Mouse (Mus musculus) splenic B cell, adult 2 months (primary cell): ENCODE measurements around the gene Mpzl1.

Experiments used
- DNase-seq: peaks from one replicate; pipeline ENCODE4 v3.0.0-alpha.2; 2011; ENCODE audit warnings: low read depth, low spot score
- H3K27me3 ChIP-seq: 2 replicates; pipeline ENCODE4 v1.6.1; 2012; ENCODE audit warnings: mild to moderate bottlenecking, low read length, moderate library complexity, mixed read lengths; ENCODE audit not compliant: control insufficient read depth, poor library complexity, insufficient read depth, severe bottlenecking
- H3K36me3 ChIP-seq: 2 replicates; pipeline ENCODE4 v1.6.1; 2012; ENCODE audit warnings: mild to moderate bottlenecking, low read length, moderate library complexity, mixed read lengths; ENCODE audit not compliant: control insufficient read depth, poor library complexity, insufficient read depth, severe bottlenecking

The Mpzl1 gene

DNA sequence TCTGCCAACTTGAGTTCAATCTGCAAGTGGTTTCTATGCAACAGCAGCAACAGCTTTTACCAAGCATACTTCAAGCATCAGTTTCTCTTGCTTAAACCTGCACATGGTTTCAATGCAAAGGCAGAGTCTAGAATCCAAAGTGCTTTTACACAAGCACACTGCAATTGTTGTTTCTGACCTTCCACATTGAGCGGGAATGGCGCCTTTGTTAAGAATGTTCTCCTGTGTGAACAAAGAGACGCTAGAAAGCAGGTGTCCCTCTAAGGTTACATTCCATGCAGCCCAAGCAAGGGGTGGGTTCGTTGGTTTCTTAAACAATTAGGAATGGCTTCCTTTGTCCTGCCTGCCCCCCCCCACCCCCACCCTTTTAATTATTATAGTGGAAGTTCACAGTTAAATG lies 20.4 kb downstream of the Mpzl1 start:
- DNase-seq: no peak
- H3K27me3 ChIP-seq: no peaks in the 10 kb centered on the region

DNA sequence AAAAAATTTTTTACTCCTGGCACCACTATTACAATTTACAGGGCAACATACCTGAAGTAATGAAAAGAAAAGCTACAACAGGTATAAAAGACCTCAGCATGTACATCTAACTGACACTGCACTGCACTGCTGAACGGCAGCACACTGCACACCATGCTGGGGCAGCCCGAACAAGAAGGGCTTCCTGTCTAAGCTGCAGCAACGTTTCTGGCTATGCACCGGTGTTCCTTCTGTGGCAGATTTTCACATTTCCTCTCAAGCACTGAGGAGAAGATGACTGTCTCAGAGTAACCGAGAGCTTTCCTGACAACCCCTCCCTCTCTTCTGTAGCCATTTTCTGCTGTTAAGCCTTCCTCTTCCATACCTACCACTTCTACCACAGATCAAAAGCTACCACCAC lies 21.6 kb downstream of the Mpzl1 start:
- DNase-seq: no peak
- H3K36me3 ChIP-seq: no peaks in the 10 kb centered on the region
- no peaks in the 10 kb centered on the region for H3K27me3 ChIP-seq

More for the DNA sequence above, 20.4 kb downstream of the Mpzl1 start:
- H3K36me3 ChIP-seq: no peaks in the 10 kb centered on the region

DNA sequence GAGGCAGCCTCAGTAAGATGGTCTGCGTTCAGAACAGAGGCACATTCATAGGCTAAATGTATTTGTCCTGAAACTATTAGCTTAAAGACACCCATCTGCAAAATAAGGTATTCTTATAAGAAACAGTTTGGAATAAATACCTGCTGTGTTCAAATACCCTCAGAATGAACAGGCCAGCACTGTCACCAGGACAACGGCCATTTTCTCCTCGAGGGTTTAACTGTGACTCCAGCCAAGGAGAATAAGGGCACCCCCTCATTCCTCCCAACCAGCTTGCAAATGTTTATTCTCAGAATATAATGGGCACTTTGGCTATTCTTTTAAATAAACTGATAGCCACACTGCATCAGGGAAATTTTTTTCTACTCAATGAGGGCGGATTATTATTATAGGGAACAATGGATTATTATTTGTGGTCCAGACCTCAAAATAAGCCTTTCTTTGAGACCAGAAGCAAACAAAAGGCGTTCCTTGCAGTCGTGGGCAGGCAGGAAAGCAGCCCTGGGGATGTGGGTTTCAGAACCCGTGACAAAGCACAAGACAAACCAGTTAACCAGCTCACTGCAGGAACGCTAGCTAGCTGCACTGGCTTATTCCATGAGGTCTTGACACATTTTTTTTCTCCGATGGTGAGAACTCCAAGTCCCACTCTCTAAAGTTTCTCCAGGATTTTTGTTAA lies 23.9 kb downstream of the Mpzl1 start:
- no peak for DNase-seq
- Histone ChIP-seq H3K36me3 (no peaks in the 10 kb centered on the region), H3K27me3 (no peaks in the 10 kb centered on the region)

DNA sequence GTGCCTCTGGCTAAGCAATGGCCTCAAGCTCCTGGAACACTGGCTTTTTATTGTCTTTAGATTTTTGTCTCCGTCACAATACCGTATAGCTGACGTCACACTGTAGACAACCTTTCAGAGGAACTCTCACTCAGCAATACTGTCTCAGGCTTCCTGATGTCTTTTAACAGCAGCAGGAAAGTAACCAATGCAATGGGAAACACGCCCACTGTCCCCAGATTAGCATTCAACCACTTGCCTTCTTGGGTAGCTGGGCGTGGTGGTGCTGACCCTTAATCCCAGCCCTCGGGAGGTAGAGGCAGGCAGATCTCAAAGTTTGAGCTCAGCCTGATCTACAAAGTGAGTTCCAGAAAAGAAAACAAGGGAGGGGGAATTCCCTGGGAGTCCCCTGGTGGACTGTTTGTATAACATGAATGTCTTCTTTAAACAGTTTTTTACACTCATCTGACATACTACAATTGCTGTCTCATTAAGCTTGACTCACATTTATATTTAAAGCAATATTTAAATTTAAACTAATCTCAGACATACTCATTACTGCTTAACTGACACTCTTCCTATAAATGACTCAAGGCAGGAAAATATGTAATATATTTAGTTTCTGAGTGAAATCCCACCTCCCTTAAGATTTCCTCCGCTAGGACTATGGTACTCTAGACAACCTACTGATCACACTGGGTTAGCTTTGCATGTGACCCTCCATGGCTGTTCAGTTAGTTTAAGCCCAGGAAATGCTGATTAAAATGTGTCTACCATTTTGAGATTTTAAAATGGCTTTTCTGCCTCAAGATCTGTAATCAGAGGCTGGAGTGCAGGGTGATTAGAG lies 24.6 kb downstream of the Mpzl1 start:
- Histone ChIP-seq H3K27me3 (no peaks in the 10 kb centered on the region), H3K36me3 (no peaks in the 10 kb centered on the region)
- no peak for DNase-seq

DNA sequence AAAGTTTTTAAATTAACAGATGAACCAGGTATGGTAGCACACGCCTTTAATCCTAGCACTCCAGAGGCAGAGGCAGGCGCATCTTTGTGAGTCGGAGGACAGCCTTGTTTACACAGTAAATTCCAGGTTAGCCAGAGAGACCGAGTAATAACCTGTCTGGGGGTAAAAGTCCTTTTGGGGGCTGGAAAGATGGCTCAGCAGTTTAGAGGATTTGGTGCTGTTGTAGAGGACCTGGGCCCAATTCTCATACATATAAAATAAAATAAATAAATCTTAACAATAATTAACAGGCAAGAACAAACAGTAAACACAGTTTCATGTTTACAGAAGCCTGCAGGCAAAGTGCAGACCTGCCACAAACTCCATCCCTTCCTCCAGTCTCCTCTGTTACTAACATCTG lies 25.4 kb downstream of the Mpzl1 start:
- no peak for DNase-seq
- H3K27me3 ChIP-seq: no peaks in the 10 kb centered on the region
- H3K36me3 ChIP-seq: no peaks in the 10 kb centered on the region

DNA sequence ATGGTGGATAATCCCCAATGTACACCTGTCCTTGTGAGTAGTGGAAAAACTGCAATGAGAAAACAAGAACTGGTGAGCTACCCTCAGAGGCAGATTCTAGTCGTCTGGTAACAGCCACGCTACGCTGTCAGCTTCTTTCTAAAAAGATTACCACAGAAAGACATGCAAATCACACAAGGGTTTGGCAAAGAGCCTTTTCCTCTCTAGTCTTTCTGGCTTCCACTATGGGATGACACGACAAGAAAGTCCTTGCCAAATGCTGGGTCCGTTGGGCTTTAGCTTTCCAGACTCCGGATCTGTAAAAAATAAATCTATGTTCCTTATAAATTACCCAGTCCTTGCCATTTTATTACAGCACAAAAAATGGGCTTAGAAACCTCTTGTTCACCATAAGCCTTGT lies 28.6 kb downstream of the Mpzl1 start:
- Histone ChIP-seq H3K36me3 (no peaks in the 10 kb centered on the region), H3K27me3 (no peaks in the 10 kb centered on the region)
- DNase-seq: no peak

DNA sequence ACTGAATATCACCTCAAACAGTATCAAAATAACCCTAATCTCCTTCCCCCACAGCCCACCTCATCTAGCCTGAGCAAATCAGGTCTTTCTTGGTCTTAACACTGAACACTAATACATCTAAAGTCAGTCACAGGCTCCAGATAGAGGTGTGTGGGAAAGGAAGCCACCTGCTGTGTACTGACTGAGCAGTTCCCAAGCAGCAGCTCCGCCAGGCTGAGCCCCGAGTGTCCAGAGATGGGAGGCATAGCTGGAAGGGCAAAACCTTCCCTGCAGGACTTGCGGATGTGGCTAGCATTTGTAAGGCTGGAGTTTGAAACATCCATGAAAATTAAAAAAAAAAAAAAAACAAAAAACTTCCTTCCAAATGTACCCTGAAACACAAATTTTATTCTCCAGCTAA lies 29.2 kb downstream of the Mpzl1 start:
- Histone ChIP-seq H3K27me3 (no peaks in the 10 kb centered on the region), H3K36me3 (no peaks in the 10 kb centered on the region)
- DNase-seq: no peak

DNA sequence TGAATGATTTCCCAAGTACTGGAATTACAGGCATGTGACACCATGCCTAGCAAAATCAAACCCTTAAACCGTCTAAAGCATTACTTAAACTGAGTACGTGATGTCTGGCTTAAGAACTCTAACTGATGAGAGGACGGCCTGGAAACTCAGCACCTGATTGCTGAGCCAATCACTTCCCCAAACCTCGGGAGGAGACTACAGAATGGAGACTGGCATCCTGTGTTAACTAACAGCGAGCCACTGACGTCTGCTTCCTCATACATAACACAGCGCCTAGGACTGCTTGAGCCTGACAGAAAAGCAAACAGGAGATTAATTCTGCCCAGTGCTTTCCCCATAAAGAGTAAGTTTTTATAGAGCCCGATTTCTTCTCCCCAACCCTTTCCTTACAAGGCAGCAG lies 30.1 kb downstream of the Mpzl1 start:
- no peaks in the 10 kb centered on the region for H3K27me3 ChIP-seq
- H3K36me3 ChIP-seq: no peaks in the 10 kb centered on the region
- no peak for DNase-seq

DNA sequence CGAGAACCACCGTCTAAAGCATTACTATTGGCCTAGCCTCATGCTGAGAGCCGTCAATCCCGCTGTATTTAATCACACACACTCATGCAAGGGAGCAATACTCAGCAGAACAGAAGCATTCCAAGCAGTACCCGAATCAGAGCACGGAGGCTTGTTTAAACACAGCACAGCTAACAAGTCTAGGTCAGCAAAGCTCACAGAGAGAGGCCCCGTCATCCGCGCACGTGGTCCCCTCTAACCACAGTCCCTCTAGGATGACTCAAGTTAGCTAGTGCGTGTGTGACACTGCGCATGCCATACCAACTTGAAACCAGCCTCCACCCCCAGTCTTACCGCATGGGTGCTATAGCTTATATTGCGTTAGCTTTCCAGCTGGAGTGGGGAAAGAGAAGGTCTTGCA lies 31.1 kb downstream of the Mpzl1 start:
- no peak for DNase-seq
- H3K36me3 ChIP-seq: no peaks in the 10 kb centered on the region

DNA sequence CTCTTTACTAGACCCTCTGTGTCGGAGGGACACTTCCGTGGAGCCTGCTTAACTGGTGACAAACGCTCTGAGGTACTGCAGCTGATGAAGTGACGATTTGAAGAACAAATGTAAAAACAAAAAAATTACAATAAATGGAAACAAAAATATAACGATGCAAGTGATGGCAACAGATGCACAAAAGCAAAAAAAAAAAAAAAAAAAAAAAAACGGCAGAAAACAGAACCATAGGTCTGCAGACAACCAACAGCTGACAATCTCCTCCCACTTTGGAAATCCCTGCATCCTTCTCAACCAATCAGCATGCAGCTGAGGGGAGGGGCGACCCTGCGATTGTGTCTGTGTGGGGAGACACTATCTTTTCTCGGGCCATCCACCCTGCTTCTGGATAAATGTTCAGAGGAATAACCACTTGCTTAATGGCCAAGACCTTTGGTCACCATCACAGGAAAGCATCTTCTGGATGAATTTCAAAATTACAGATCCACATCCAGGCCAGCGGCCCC lies 32.5 kb downstream of the Mpzl1 start:
- no peaks in the 10 kb centered on the region for H3K36me3 ChIP-seq
- no peaks in the 10 kb centered on the region for H3K27me3 ChIP-seq
- no peak for DNase-seq

More for the DNA sequence above, 31.1 kb downstream of the Mpzl1 start:
- no peaks in the 10 kb centered on the region for H3K27me3 ChIP-seq

DNA sequence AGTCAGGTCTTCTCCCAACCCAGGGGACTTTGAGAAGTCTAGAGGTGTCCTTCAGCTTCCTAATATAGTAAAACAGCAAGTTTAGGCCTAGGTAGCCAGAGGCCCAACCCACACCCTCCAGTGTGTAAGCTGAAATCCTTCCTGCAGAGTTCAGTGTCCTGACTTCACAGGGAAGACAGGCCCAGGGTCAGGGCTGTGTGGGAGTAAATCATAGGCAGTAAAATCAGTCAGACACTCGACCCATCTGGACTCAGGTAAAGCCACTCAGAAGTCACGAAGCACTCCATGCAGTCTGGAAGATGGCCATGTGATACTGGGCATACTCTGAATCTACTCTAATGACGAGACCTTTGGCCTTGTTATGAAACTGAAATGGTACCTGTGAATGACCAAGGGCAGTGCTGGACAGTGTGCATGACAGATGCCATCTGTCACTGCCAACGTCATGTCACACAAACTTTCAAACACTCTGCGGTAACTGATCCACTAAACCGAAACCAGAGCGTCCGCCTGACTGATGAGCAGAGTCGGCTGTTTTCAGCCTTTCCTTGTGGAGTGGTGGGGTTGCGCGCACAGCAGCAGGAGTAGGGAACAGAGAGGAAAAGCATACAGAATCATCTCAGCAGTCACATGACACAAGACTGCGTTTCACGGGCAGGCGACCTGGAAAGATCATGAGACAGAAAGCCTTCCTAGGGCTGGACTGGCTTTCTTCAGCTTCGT lies 39.5 kb downstream of the Mpzl1 start:
- Histone ChIP-seq H3K36me3 (no peaks in the 10 kb centered on the region), H3K27me3 (no peaks in the 10 kb centered on the region)
- no peak for DNase-seq

DNA sequence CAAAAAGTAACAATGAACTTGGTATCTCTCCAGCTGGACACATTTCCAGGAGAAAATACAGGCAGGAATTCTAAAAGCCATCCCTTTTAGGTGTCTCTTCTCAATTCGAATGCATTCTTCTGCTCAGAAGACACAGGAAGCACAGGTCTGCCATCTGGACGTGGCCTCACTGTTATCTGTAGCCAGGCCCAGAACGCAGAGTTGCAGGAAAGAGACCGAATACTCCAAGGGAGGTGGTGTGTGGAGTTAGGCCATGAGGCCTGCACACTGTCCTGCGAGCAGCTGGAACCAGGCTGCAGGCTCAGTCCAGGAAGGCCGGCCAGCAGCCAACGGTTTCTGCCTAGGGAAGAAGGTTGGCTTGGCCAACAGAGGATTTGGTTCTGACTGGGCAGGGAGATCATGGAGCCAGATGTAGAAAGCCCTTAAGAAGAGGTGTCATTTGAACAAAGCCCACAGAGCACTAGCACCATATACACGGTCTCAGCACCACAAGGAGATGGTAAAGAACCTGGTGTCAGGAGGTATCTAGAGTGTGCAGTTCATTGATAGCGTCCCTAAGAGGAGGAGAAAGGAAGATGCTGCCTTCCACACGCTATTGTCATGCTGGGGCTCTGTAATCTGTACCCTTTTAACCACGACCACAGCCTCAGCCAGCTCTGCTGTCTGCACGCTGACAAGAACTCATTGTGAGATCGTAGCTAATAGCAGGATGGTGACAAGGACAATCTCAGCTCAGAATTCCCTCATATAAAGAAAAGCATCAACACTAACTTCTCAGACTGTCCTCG lies 41.8 kb downstream of the Mpzl1 start:
- no peak for DNase-seq
- no peaks in the 10 kb centered on the region for H3K27me3 ChIP-seq
- no peaks in the 10 kb centered on the region for H3K36me3 ChIP-seq

DNA sequence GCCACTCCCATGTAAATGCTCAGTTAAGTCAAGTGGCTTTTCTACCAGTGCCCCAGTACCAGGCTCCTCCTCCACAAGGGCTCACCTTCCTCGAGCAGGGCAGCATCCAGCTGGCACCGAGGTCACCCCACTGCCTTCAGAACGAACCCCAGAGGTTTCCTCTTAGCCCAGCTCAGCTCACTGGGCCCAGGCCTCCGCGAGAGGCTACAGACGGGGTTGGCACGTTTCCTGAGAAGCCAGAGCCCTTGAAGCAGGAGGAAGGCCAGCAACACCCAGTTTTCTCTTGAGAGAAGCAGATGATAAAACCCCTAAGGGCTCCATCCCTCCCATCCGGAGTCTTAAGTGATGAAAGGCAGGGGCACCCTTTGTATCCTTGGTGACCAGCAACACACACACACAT lies 43.6 kb downstream of the Mpzl1 start:
- Histone ChIP-seq H3K36me3 (no peaks in the 10 kb centered on the region), H3K27me3 (peaks cover 2% of the 10 kb centered on the region; the same call in 1 of the 2 replicates)
- no peak for DNase-seq

DNA sequence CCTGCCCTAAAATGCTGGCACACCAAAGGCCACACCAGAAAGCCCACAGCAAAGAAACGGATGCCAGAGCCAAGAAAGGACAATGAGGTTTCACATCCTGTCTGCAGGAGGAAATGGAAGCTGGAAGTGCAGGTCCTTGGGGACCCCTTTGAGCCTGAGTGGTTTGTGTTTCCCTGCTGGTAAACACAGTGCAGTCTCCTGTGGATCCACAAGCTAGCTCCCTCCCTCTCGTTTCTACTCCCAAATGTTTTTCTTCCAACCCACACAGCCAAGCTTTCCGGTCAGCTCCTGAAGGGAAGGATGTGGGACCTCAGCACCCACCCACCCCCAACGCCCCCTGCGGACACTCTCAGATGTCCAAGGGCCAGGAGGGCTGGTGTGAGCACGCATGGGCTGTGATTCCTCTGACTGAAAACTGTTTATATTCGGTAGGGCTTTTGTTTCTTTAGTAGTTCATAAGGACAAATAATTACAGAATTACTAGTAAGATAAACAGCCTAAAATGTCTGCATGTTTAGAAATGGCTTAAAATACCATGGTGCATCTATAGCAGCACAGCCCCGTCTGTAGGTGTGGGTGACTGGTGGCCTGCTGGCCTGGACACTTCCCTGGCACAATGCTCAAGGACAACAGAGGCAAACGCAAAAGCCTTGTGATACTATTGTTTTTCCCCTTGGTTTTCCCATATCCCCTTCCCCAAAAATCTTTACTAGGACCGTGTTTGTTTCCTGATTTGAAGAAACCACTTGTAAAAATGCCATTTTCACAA lies 44.9 kb downstream of the Mpzl1 start:
- DNase-seq: peak; percentile 68

More for the DNA sequence above, 44.9 kb downstream of the Mpzl1 start:
- H3K36me3 ChIP-seq: no peaks in the 10 kb centered on the region
- peaks cover 2% of the 10 kb centered on the region; the same call in 1 of the 2 replicates for H3K27me3 ChIP-seq
